Mouse (Mus musculus) neural tube, embryonic 10.5 days (tissue): ENCODE data around the gene Kif5c.

Experiments used
- DNase-seq: peaks from one replicate; pipeline ENCODE4 v3.0.0-alpha.2; 2017; ENCODE audit warnings: low spot score; ENCODE audit errors: extremely low spot score

The Kif5c gene

DNA sequence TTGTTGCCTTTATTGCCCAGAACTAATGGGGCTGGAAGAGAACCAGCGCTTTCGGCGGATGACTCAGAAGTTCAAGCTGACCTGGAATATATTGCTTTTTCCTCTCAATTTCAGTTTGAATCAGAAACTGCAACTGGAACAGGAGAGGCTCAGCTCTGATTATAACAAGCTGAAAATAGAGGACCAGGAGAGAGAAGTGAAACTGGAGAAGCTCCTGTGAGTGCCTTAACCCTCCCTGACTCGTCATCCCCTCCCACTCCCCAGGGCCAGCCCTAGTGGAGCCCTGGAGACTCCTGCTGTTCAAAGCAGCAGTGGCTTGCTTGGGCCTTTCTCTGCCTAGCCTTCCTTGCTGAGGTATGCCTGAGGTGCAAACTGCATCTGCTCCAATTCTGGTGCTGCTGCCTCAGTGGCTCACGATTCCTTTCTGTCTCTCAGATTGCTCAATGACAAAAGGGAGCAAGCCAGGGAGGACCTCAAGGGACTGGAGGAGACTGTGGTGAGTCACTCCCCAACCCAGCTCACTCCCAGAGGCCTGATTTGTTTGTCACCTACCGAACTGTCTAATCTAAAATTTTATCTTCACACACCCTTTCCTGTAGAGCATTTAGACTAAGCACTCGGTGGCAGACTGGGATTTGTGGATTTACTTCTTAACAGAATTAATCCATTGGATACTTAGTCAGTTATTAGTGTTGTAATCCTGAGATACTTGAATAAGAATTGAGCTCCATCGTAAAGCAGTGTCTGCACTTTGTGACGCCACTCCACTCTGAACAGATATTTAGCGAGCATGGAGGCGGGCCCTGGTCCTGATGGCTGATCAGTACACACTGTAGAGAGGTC, 125.4 kb downstream of the Kif5c start:
- DNase-seq, result no peak

- no peak for DNase-seq
Measured at GRCm38 (mm10) chr2:49745094-49745781, 126.1 kb downstream of the Kif5c start.

DNA sequence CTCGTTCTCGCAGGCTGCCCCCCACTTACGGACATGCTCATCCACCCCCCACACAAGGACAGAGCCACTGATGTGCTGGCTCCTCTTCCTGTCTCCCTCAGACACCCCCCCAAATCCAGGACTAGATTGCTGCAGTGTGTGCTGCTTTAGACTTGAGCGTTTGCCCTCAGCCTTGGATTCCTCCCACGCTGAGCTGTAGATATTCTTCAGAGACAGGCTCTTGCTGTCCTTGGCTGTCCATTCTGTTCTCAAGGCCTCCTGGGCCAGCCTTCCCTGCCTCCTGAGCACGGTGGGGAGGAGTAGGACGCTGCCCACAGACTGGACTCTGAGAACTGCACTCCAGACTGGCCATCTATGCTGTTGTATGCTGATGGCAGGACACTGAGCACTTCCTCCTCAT, 127.8 kb downstream of the Kif5c start:
- no peak for DNase-seq

GRCm38 (mm10) chr2:49747670-49748069, 128.6 kb downstream of the Kif5c start:
- no peak for DNase-seq

GRCm38 (mm10) chr2:49748628-49749342, 129.7 kb downstream of the Kif5c start:
- DNase-seq, result peak; percentile 57

DNA sequence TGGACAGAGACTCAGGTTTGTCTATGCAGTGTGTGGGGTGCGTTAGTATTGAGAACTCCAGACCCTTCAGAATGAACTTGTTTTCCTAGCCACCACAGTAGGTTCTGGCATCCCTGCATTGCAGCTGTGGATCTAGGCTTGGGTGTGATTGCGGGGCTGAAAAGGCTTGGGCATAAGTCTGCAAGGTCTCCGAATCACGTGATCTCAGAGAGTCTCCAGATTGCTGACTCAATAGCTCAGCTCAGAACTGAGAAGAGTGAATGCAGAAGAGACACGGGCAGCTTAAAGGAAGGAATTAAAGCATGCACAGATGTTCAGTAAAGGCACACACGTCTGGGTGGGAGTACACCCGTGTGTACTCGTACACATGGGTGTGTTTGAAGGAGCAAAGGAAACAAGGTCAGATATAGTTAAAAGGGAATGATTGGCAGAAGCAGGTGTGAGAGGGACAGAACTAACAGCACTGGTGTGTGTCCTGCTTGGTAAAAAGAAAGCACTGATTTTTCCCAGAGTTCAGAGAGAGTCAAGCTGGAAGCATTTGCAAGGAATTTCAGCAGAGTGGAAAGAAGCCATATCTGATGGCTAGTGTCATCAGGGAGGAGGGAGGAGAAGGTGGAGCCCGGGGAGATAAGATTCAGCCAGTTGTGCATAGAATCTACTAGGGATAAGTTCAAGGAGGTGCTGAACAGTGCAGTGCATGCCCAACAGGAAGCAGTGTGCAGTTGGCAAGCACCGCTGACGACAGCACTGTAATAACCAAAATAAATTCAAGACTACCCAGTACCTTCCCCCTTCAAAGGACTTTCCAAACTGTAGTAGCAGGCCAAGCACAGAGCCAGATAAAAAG, 130.9 kb downstream of the Kif5c start:
- no peak for DNase-seq

DNA sequence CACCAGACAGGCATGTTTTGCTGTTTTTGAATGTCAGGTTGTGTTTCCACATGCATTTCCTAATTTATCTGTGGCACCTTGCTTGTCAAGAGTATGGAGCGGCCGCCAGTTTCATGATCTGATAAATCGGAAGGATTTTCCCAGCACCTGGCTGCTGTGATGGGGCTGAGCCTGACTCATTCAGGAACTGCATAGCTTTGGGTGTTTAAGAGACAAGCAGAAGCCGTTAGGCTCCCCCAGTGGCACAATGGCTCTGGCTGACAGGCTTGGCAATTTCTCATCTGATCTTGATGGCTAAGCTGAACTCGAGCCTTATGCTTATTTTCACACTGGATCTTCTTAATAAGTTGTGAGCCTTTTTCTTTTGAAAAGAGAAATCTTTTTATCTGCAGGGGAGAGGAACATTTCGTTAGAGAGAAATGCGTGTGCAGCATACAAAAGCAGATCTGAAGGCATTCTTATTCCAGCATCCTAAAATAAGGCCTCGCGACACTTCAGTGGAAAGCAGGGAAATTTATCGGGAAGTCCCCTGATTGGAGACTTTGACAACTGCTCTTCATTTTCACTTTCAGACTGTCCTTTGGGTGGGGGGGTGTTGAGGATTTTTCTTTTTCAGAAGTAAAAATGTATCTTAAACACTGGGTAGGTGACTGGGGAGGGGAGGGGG, 132.6 kb downstream of the Kif5c start:
- DNase-seq, result no peak

DNA sequence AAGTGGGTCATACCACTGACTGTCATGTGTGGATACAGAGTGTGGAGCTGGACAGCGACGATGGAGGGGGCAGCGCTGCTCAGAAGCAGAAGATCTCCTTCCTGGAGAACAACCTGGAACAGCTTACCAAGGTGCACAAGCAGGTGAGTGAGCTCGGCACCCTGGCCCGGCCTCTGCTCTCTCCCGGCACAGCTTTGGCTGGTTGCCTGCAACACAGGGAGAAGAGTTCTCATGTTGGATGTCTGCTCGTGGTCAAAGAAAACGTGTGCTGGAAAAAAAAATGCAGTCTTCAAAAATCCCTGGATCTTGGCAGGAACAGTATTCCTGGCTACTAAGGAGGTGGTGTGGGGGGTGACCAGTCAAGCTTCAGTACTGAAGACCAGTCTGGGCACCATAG, 133.1 kb downstream of the Kif5c start:
- DNase-seq, result no peak

- DNase-seq, result no peak
Measured at GRCm38 (mm10) chr2:49753062-49753461, 134.0 kb downstream of the Kif5c start.

- DNase-seq, result no peak
Measured at GRCm38 (mm10) chr2:49755054-49755453, 136.0 kb downstream of the Kif5c start.

DNA sequence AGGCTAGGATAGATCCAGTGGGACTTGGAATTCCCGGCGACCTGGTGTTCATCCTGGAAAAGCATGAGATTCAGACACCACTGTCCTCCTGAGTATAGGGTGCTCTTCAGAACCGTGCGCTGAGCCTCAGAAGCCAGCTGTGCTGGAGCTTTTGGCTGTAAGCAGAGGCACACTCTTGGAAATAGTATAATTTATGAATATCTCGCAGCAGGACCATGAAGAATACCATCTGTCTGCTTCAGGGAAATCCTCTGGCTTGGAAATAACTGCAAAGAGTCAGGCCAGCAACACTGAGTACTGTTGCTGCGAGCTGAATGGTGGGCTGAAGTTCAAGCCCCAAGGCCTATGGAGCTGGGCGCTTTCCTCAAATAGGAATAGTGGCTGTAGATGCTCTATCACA, 138.5 kb downstream of the Kif5c start:
- DNase-seq, result no peak

GRCm38 (mm10) chr2:49764331-49764946, 145.3 kb downstream of the Kif5c start:
- DNase-seq, result peak; percentile 65

DNA sequence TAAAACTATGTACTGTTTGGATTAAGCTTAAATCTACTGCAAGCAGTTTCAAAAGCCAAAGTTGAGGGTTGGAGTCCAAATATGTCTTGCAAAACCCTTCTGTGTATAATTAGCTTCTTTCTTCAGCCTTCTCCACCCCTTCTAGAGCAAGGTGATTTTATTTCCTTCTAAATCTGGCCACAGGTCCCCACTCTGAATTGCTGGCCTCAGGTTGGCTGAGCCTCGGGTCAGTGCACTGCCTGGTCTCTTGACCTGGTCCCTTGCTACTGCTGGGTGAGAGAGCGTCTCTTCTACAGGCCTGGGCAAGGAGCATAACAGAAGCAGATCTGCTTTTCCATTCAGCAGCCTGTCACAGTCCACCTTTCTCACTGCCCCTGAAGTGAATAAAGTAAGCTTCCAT, 149.8 kb downstream of the Kif5c start:
- DNase-seq, result no peak

GRCm38 (mm10) chr2:49770440-49770839, 151.3 kb downstream of the Kif5c start:
- DNase-seq, result no peak

DNA sequence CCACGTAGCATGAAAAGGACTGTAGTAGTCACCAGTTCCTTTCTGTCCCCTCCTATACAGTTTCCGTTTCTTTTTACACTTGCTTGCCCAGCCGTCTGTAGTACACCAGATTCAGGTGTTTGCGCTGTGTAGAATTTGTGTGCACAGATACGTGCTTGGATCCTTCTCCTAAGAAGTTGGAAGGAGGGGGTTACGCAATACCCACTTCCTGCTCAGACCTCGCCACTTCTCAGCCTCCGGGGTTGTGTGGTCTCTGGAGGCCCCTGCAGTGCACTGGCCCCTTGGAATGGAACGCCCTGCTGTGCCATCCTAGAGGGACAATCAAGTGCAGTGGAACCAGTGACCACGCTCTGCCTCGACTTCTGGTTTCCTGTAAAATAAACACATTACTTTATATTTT, 152.1 kb downstream of the Kif5c start:
- DNase-seq, result no peak

GRCm38 (mm10) chr2:49773194-49773931, 154.3 kb downstream of the Kif5c start:
- no peak for DNase-seq

GRCm38 (mm10) chr2:49774180-49774579, 155.1 kb downstream of the Kif5c start:
- DNase-seq, result no peak

DNA sequence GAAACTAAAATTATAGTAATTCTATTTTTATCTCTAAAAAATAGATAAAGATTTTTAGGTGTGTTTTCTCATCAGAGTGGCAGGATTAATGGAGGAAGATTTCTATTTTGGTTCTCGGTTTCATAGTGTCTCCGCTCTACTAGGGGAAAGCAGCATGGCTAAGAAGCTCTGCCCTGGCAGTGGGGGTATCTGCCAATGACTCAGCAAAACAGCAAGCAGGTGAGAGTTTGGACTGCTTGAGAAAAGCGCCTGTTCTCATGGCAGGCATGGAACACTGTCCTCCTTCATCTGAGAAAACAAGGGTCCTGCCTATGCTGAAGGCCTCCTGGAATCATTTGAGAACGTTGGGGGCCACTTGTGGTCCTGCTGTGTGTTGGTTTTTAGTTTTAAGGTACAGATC, 156.1 kb downstream of the Kif5c start:
- DNase-seq, result no peak

- no peak for DNase-seq
Measured at GRCm38 (mm10) chr2:49775735-49776134, 156.6 kb downstream of the Kif5c start.

GRCm38 (mm10) chr2:49776407-49776806, 157.3 kb downstream of the Kif5c start:
- no peak for DNase-seq
